Mouse (Mus musculus) limb, embryonic 14.5 days (tissue): Measurements from ENCODE around the gene Tenm2. TPM values are rescaled to one million over a fixed set of nuclear protein-coding genes. Genes with fewer than 3 reads are reported as not detected.
A peak's percentile ranks its signal among the peaks of the same experiment; 100 is the strongest.

ENCODE experiments used
- ATAC-seq: fragments of 200-750 bp; cut with Nextera tagmentation; 2 replicates; pipeline ENCODE4 v1.8.0; 2017; ENCODE audit warnings: low read depth, moderate number of reproducible peaks, moderate TSS enrichment; ENCODE audit not compliant: low FRiP score
- DNase-seq: peaks from one replicate; pipeline ENCODE4 v3.0.0-alpha.2; 2015; ENCODE audit warnings: low spot score
- H3K27ac ChIP-seq: fragments of 300-500 bp; sonication (generic); replicated peaks from 2 replicates; pipeline ENCODE4 v1.5.1; 2014; ENCODE audit warnings: low read depth, mild to moderate bottlenecking, low read length, moderate library complexity, mixed read lengths
- H3K27me3 ChIP-seq: fragments of 300-500 bp; sonication (generic); 2 replicates; pipeline ENCODE4 v1.6.1; 2014; ENCODE audit warnings: low read length, mixed read lengths; ENCODE audit not compliant: control insufficient read depth, insufficient read depth
- H3K36me3 ChIP-seq: fragments of 300-500 bp; sonication (generic); 2 replicates; pipeline ENCODE4 v1.6.1; 2014; ENCODE audit warnings: mild to moderate bottlenecking, low read length, moderate library complexity, mixed read lengths; ENCODE audit not compliant: control insufficient read depth, insufficient read depth
- H3K4me1 ChIP-seq: fragments of 300-500 bp; sonication (generic); 2 replicates; pipeline ENCODE4 v1.6.1; 2014; ENCODE audit warnings: antibody characterized with exemption, low read length, mixed read lengths; ENCODE audit not compliant: control insufficient read depth, insufficient read depth
- H3K4me2 ChIP-seq: fragments of 300-500 bp; sonication (generic); replicated peaks from 2 replicates; pipeline ENCODE4 v1.6.1; 2014; ENCODE audit warnings: low read depth, mild to moderate bottlenecking, low read length, moderate library complexity; ENCODE audit not compliant: severe bottlenecking
- H3K4me3 ChIP-seq: fragments of 300-500 bp; sonication (generic); replicated peaks from 2 replicates; pipeline ENCODE4 v1.5.1; 2014; ENCODE audit warnings: low read length
- H3K9ac ChIP-seq: fragments of 300-500 bp; sonication (generic); 2 replicates; pipeline ENCODE4 v1.6.1; 2014; ENCODE audit warnings: mild to moderate bottlenecking, low read depth, low read length, moderate library complexity; ENCODE audit not compliant: severe bottlenecking
- H3K9me3 ChIP-seq: fragments of 300-500 bp; sonication (generic); 2 replicates; pipeline ENCODE4 v1.6.1; 2016; ENCODE audit warnings: low read length; ENCODE audit not compliant: control insufficient read depth
- POLR2A ChIP-seq: fragments of 200-500 bp; IDR thresholded peaks from 2 replicates; pipeline ENCODE4 v1.8.0; 2012; ENCODE audit warnings: inconsistent platforms, mild to moderate bottlenecking, moderate library complexity, borderline replicate concordance; ENCODE audit not compliant: insufficient read depth, insufficient read length; ENCODE audit errors: extremely low read depth
- WGBS: fragments of 180-500 bp; shearing (Covaris S2); extraction: QIAGEN DNeasy Blood & Tissue Kit; methylation state at CpG from one replicate; pipeline ENCODE4 v1.1.7; 2014; 5-methylcytosine and 5-hydroxymethylcytosine counted together
- polyA plus RNA-seq, 2 experiments: library from polyadenylated mRNA; depleted of rRNA in 1 of 2; stranded (reverse) in 1 of 2; unstranded in 1 of 2; fragments of >200 nt; fragmentation: Nextera tagmentation in 1 of 2; extraction: Ambion mirVana in 1 of 2; gene quantifications; 2 replicates each; pipeline versions ENCODE4 v1.2.1 to v1.2.3; 2012 to 2014

Gene Tenm2
- polyA plus RNA-seq, 2 experiments: 3.7 to 5.6 TPM

DNA sequence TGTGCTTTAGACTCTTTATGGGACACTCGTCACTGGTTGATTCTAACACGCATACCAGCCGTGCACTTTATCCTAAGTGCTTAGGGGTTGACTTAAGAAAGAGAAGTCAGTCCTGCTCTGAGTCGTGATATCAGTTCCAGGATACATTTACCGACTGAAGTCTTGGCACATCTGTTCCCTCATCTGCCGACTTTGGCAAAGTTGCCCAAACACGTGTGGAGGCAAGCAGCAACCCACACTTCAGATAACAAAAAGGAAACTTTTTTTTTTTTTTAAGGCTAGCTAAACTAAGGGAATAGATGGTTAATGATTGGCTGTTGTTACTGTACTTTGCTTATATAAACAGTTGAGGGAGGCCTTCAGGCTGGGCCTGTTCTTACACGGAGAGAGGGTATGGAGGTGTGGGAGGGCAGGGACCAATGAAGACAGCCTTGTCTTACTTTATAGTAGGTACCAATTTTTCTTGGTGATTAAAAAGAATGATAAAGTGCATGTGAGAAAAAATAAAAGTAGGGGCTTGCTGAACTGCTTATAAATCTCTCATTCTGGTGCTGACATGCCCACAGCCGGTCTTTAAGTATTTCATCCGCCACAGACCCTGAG lies 930.3 kb downstream of the Tenm2 start:
- Histone ChIP-seq H3K4me1 (no peaks in the 10 kb centered on the region), H3K9ac (no peak overlapping the region), H3K27me3 (no peaks in the 10 kb centered on the region), H3K27ac (no peak overlapping the region), H3K36me3 (no peaks in the 10 kb centered on the region), H3K4me2 (no peak overlapping the region), H3K9me3 (no peaks in the 10 kb centered on the region), H3K4me3 (no peak overlapping the region)
- DNase-seq (no peak), ATAC-seq (no peak)
- WGBS: 68% methylated on average over 10 of the region's 10 CpGs
- no peak for TF ChIP-seq POLR2A

DNA sequence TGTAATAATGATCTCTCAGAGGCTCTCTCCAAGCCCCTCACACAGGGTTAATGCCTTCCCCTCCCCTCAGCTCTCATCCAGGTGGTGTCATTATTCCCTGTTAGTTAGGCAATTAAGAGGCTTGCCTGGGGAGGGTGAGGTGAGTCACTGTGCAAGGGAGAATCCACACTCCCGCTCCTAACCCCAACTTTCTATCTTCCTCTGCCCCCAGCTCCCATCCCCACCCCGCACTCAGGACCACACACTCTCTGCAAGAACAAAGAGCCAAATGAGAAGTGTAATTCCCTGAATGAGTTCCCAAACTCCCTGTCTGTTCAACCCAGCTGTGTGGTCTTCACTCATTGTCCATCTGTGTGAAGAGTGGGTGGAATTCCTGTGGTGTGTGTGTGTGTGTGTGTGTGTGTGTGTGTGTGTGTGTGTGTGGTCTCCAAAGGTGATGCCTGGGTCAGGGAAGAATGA lies 932.8 kb downstream of the Tenm2 start:
- no peak for DNase-seq
- H3K4me3 ChIP-seq: no peak overlapping the region
- 54% methylated on average over 2 of the region's 2 CpGs for WGBS
- no peaks in the 10 kb centered on the region for H3K36me3 ChIP-seq
- ATAC-seq: peak; percentile 12; the same call in 1 of the 2 replicates
- H3K9ac ChIP-seq: no peak overlapping the region
- no peaks in the 10 kb centered on the region for H3K9me3 ChIP-seq
- no peak for TF ChIP-seq POLR2A
- no peaks in the 10 kb centered on the region for H3K4me1 ChIP-seq
- no peaks in the 10 kb centered on the region for H3K27me3 ChIP-seq
- H3K4me2 ChIP-seq: no peak overlapping the region
- no peak overlapping the region for H3K27ac ChIP-seq

DNA sequence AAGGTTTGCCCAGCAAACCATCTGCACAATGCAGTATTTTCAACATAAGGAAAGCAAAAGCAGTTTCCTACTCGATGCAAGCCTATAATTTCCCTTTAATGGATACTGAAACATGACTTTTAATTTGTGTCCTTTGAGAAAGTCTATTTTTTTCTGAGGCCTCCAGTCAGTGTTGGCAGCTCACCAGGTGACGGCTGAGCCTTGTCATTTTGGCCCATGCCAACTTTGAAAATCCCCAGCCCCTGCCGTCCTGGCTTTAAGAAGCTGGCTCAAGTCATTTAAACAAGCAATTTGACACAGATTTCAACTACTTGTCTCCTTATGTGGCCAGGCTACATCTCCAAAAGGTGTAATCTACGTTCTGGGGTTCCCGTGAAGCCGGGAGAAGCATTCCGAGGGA lies 933.7 kb downstream of the Tenm2 start:
- Histone ChIP-seq H3K27ac (no peak overlapping the region), H3K9ac (no peak overlapping the region), H3K4me1 (no peaks in the 10 kb centered on the region), H3K27me3 (no peaks in the 10 kb centered on the region), H3K4me3 (no peak overlapping the region), H3K4me2 (no peak overlapping the region), H3K36me3 (no peaks in the 10 kb centered on the region), H3K9me3 (no peaks in the 10 kb centered on the region)
- DNase-seq (no peak), ATAC-seq (no peak)
- WGBS: 47% methylated on average over 7 of the region's 7 CpGs
- no peak for TF ChIP-seq POLR2A

DNA sequence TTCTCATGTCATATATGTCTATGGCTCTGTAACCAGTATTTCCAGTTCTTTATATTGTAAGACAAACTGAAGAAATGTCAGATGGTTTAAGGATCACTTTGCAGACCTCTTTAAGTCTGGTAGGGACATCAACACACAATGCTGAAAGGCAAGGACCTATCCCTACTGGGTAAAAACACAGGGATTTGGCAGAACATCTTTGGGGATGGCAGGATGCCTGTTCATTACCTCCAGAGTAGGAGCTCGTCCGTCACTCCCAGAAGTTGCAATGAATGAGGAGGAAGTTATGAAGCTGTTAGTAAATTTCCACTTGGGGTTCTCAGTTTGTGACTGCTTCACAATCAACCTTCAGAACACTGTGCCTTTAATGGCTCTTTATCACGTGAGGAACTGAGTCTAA lies 939.2 kb downstream of the Tenm2 start:
- Histone ChIP-seq H3K9me3 (no peaks in the 10 kb centered on the region), H3K9ac (no peak overlapping the region), H3K4me3 (no peak overlapping the region), H3K4me2 (no peak overlapping the region), H3K36me3 (no peaks in the 10 kb centered on the region), H3K27ac (no peak overlapping the region), H3K4me1 (peaks cover 7% of the 10 kb centered on the region; the same call in 1 of the 2 replicates), H3K27me3 (no peaks in the 10 kb centered on the region)
- no peak for TF ChIP-seq POLR2A
- DNase-seq (no peak), ATAC-seq (no peak)
- 66% methylated on average over 3 of the region's 3 CpGs for WGBS

DNA sequence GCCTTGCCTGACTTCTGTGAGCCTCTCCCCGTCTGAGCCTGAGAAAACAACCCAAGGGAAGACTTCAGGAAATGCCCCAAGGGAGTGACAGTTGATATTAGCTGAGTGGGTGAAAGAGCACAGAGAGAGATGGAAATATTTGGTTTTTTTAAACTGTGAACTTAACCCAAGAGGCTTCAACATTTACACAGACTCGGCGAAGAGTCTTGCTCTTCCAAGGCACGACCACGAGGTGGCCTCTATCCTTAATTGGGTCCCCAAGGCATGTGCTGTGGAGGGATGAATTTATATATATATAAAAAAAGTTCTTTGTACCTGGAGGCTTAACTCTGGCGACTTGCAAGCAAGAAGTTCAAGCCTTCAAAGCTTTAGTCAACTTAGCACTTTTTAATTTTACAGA lies 943.6 kb downstream of the Tenm2 start:
- 28% methylated on average over 6 of the region's 6 CpGs for WGBS
- Histone ChIP-seq H3K27me3 (no peaks in the 10 kb centered on the region), H3K27ac (no peak overlapping the region), H3K36me3 (no peaks in the 10 kb centered on the region), H3K4me2 (no peak overlapping the region), H3K4me3 (no peak overlapping the region), H3K9me3 (no peaks in the 10 kb centered on the region), H3K4me1 (peaks cover 7% of the 10 kb centered on the region; the same call in 1 of the 2 replicates), H3K9ac (no peak overlapping the region)
- no peak for TF ChIP-seq POLR2A
- DNase-seq (no peak), ATAC-seq (no peak)
